Mouse (Mus musculus) brain, embryonic 14.5 days (tissue): ENCODE measurements around the gene Tcp11l2.

ENCODE experiments used
- CTCF ChIP-seq: fragments of 200-500 bp; IDR thresholded peaks from 2 replicates; pipeline ENCODE4 v1.5.1; 2012; ENCODE audit warnings: inconsistent platforms, mild to moderate bottlenecking, moderate library complexity, borderline replicate concordance; ENCODE audit not compliant: insufficient read depth, insufficient read length; ENCODE audit errors: extremely low read depth
- POLR2A ChIP-seq: fragments of 200-500 bp; IDR thresholded peaks from 2 replicates; pipeline ENCODE4 v1.6.1; 2012; ENCODE audit warnings: mild to moderate bottlenecking, inconsistent platforms, borderline replicate concordance; ENCODE audit not compliant: poor library complexity, insufficient read depth, insufficient read length, severe bottlenecking; ENCODE audit errors: extremely low read depth

DNA sequence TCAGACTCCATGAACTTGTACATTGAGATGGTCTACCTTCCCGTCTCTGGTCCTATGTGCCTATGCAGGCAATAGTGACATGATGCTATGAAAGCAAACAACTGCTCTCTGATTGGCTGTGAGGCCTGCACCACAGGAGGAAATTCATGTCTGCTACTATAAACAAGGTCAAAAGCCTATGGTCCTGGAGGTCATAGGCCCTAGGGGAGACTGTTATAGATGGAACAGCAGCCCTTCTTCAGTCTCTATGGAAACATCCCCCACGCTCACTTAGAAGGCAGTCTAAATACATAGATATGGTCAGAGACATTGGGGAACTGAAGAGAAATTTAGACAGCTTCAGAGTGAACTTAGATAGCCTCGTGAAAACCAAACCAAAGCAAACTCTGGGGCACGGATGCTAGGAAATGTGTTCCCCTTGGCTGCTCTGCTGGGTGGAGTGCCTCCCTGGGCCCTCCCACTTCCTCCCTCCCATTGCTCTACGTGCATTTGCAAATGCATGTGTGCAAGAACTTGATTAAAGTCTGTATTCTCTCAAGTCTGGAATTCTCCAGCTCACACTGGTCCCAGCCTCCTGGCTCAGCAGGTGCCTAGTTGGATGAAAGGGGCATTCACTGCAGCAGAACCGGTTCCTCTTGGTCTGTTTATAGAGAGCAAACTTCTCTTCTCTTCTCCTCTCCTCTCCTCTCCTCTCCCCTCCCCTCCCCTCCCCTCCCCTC, 22.0 kb upstream of the Tcp11l2 start:
- TF ChIP-seq CTCF: no peak
- TF ChIP-seq POLR2A: no peak
